Mouse (Mus musculus): ENCODE measurements around the gene Hyal3.

The Hyal3 gene

DNA sequence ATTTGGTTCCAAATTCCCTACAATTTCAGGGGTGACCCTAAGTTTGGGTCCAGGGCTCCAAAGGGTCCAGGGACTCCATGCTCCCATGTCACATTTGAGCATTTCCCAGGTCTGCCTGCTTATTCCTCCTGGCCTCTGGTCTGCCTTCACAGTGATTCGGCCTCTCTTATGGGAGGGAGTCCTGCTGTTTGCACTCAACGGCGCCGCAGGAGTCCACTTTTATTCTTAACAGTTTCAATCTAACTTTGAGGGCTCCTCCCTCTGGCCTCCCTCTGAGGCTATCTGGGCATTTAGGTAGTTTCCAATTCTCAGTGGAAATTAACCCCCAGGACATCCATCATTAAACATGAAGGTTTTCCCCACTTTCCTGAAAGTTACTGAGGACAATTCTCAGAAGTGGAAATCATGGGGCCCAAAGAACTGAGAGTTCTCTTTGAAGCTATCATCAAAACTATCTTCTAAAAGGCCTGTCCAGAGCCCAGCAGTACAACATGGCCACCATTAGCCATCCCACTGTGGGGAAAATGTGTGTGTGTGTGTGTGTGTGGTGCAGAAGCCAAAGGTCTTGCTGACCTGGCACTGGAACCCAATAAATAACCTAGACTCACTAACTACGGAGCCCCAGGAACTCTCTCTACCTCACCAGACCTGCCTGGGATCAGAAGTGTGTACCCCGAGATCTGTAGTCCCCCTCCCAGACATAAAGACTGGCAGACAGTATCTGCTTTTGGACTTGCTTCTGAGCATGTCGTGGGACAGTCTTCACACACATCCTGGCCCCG, 13.9 kb downstream of the Hyal3 start:
- CTCF ChIA-PET = no interaction called here

DNA sequence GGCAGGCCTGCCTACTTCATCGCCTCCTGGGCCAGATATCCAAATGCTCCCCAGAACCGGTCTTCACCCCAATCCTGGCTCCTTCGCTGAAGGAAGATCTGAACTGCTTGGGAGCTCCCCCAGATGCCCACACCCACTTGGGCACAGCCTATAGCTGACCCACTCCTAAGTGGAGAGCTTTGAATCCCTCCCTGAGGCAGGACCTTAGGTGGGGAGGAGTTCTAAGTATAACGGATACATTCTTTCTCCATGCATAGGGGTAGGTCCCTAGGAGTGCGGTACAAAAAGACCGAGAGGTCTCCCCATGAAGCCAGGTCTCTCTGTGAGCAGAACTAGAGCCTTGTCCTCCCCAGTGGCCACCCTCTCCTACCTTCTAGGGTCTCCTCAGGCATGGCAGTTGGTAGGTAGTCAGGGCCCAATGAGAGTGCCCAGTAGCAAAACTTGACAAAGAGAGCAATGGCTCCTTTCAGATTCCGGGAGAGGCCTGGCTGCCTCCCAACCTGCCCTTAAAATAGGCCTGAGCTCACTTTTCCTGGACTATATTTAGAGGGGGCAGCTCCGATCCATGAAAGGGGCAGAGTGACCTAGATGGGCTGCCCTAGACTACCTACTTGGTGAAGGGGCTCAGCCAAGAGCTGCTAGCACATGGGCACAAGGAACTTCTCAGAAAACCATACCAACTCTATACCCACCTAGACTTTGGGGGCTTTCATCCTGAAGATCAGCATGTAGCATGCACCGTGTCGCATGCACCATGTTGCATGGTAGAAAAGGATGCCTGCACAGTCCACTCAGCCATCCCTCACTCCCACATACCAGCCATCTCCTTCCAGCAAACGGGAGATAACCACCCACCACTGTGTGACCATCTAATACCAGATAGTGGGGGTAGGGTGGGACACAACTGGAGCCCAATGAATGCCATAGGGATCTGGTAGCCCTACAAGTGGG, 16.3 kb downstream of the Hyal3 start:
- CTCF ChIA-PET = interaction anchor here (0.7 kb wide), 1 partner anchor 291 kb away, joined by 3 read pairs; the partner anchor contains the start of gene Mon1a

DNA sequence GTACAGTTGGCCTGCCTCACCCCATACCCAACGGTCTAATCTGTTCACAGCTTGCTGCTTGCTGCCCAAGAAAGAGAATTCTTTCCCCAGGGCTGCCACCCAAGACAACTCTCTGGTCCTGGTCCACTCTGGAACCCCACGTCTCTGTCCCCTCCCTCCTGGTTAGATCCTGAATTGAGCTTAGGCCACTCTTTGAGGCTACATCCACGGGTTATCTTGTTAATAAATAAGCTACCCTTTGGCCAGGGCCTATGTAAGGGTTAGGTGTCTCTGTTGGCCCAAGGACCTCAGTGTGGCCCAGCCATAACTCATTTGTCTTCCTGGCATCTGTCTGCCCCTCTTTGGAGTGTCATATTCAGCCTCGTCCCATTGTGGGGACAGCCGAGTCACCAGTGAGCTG, 17.8 kb downstream of the Hyal3 start:
- CTCF ChIA-PET = interaction anchor here (0.5 kb wide), 2 partner anchors 31 to 226 kb away, joined by 4 to 6 read pairs; no protein-coding TSS in a partner anchor

DNA sequence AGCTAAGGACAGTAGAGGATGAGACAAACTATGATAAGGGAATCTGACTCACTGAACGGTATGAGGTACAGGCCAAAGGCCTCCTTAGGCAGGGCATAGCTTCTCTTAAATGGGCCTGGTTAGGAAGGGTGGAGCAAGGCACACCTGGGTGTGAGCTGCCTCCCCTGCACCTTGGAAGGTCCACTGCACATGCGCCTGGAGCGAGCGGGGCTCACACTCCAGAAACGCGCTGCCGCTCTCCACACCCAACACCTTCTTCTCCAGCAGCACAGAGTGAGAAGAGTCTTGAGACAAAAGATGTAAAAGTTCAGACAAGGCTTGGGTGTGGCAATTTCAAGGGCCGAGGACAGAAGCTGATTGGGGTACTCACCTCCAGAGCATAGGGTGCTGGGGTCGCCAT, 18.8 kb downstream of the Hyal3 start:
- CTCF ChIA-PET = interaction anchor here (0.6 kb wide), 1 partner anchor 9 kb away, joined by 3 read pairs; no protein-coding TSS in a partner anchor

DNA sequence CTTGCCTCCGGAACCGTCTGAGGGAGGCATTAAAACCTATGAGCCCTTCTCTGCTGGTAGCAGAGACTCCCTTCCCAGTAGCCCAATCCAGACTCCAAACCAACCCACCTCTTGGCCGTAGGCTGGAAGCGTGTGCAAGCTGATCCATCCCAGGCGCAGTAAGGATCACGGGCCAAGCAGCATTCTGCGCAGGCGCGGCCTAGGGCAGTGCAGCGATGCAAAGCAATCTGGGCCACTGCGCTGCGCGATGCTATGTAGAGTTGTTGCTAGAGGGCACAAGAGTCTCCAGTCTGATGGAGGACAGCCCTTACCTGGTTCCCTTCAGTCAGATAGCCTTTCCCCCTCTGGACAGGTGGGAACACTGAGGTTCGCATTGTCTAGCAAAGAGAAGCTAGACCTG, 19.2 kb downstream of the Hyal3 start:
- CTCF ChIA-PET = interaction anchor here (0.6 kb wide), 1 partner anchor 8 kb away, joined by 3 read pairs; no protein-coding TSS in a partner anchor

DNA sequence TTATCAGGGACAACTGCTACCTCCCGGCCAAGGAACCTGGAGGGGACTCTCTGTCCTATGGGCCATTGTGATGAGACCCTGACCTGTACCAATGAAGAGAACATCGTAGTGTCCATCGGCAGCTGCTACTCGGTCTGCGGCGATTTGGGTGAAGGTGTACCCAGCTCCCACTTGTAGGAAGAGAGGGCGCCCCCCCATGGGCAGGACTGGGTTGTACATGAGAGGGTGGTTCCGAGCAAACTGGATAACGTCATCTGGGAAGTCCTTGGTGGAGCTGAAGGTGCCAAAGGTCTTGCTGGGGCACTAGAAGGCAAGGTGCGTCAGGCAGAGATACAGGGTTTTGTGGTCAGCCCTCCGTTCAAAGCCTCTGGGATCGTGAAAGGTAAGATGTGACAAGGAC, 20.1 kb downstream of the Hyal3 start:
- CTCF ChIA-PET = interaction anchor here (0.6 to 1.1 kb wide), 2 partner anchors 64 to 75 kb away, joined by 3 read pairs; no protein-coding TSS in a partner anchor

DNA sequence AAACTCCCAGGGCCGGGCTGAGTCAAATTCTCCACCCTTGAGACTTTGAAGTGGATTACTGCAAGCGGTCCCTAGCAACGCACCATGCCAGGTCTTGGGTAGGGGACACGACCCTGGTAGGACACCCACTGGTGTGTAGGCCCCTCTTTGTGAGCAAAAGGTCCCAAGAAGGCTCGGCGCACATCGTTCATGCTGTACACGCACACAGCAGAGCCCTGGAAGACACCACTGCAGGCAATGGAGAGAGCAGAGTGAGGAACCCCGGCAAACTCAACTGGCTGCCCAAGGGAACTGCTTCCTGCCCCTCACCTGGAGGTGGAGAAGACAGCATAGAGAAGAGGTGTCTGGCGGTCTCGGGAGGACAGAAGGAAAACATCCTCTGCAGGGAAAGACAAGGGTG, 20.7 kb downstream of the Hyal3 start:
- CTCF ChIA-PET = interaction anchor here (1.1 to 1.7 kb wide), 3 partner anchors 25 to 74 kb away, joined by 3 to 12 read pairs (median 4); no protein-coding TSS in a partner anchor

DNA sequence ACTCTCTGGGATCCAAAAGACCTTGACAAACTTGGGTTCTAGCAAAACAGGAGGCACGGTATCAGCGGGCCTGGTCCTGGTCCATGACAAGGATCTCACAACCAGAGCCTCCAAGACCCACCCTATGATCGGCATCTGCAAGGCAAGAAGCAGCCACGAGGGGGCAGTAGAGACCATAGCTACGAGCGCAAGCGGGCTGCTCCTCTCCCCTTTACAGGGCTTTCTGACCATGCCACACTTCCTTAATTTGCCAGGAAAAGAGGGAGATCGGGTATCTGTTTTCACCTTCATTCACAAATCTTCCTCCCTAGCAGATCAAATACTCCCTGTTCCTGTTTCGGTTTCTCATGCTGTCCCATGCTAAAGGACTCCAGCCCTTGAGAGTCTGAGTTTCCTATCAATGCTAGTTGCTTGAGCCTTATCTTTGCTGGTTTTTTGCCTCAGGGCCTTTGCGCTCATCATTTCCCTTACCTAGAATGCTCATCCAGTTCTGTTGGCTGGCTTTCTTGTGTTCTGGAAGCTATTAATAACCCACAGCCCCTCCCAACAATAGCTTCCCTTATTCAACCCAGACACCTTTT, 21.5 kb downstream of the Hyal3 start:
- CTCF ChIA-PET = interaction anchor here (0.6 to 1.7 kb wide), 7 partner anchors 10 to 75 kb away, joined by 3 to 12 read pairs (median 4); no protein-coding TSS in a partner anchor

DNA sequence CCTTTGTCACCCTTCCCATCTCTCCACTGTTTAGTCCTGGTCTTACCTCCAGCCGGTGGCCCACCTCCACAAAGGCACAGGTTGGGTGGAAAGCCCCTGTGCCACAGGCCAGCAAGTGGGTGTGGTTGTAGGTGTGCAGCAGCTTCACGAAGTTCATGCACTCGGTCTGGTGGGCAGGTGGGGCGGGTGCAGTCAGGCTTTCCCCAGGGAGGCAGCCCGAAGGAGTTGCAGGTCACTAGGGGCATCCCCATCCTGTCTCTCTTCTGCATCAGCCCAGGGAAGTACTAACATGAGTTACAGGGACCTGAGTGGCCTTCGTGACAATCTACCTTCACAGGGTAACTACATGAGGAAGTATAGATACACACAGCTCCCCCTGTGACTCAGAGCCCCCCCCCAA, 22.6 kb downstream of the Hyal3 start:
- CTCF ChIA-PET = interaction anchor here (0.6 to 1.7 kb wide), 3 partner anchors 9 to 74 kb away, joined by 3 to 10 read pairs (median 7); partner anchors contain the start of gene Ifrd2

DNA sequence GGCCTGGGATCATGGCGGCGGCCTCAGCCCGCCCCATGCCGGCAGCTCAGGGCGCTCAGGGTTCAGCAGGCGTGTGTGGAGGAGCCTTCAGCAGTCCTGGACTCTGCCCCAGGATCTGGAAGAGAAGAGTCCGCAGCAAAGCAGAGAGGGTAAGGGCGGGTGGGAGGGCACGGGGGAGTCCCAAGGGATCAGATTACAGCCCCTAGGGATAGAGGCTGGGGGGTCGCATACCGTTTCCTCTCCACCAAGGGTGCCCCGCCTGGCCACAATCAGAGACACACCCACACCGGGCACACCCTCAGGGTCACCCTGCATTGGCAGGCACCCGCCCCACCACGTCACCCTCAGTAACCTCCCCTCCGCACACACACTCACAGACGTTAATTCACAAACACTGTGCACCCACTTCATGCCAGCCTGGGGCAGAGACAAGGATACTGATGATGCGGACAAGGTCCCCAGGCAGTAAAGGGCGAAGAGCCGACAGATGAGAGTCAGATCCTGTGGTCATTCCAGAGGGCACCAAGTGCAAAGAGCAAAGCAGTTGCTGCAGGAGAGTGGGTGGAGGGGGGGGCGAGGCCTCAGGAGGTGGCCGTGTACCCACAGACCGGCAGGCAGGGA, 24.5 kb downstream of the Hyal3 start:
- CTCF ChIA-PET = no interaction called here

DNA sequence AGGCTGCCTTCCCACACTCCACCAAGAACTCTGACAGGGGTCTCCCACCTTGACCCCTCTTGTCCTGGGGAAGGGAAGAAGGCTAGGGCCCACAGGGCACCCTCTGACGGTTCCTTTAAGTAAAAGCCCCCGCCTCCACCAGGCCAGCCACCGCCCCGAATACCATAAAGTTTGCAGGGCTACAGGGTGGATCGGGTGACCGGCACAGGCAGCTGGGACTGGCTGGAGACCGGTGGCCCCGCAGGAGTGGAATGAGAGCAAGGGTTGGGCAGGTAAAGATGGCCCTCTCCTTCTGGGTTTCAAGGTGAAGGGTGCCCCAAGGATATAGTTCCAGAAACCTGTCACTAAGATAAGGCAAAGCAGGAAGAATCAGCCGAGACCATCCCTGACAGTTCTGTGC, 26.0 kb downstream of the Hyal3 start:
- CTCF ChIA-PET = interaction anchor here (0.6 kb wide), 1 partner anchor 321 kb away, joined by 4 read pairs; no protein-coding TSS in a partner anchor

DNA sequence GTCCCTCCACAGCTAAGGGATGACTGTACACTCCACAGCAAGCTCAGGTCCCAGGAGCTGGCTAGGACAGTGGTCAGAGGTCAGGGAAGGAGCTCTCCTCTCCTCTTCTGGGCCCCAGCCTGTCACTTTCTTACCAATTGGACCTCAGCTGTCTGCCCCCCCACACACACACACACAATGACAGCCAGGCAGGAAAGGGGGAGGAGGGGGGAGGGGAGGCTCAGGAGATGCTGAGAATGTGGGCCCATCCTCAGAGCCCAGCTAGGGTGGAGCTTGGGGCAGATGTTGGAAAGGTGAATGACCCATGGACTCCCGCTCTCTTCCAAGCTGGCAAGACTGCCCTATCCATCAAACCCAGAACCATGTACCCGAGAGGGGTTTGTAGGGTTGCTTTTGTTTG, 26.4 kb downstream of the Hyal3 start:
- CTCF ChIA-PET = interaction anchor here (0.6 kb wide), 1 partner anchor 320 kb away, joined by 4 read pairs; no protein-coding TSS in a partner anchor

DNA sequence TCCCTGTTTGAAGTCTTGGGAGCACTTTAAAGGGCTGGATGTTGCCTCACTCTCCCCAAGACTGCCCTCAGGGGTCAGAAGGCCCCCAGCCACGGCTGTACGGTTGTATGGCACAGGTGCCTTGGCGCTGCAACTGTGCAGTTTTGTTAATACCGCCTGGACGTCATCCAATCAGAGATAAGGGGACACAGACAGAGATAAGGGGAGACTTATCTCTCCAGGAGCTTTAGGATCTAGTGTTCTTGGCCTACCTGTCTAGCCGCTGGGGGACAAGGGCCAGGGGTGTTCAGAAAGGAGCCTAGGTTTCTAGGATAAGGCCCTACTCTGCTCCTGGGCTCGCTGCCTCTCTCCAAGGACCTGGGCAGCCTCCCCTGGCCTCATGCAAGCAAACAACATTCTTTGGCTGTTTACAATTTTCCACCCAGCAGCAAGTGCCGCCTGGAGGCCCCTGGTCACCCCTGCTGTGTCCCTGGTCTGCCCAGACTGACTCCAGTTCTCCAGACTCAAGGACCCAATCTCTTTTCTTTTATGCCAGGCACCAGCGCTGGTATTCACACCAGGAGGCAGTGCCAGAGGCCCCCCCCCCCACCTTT, 27.1 kb downstream of the Hyal3 start:
- CTCF ChIA-PET = interaction anchor here (0.5 to 0.7 kb wide), 3 partner anchors 8 to 16 kb away, joined by 3 to 4 read pairs (median 3); no protein-coding TSS in a partner anchor

DNA sequence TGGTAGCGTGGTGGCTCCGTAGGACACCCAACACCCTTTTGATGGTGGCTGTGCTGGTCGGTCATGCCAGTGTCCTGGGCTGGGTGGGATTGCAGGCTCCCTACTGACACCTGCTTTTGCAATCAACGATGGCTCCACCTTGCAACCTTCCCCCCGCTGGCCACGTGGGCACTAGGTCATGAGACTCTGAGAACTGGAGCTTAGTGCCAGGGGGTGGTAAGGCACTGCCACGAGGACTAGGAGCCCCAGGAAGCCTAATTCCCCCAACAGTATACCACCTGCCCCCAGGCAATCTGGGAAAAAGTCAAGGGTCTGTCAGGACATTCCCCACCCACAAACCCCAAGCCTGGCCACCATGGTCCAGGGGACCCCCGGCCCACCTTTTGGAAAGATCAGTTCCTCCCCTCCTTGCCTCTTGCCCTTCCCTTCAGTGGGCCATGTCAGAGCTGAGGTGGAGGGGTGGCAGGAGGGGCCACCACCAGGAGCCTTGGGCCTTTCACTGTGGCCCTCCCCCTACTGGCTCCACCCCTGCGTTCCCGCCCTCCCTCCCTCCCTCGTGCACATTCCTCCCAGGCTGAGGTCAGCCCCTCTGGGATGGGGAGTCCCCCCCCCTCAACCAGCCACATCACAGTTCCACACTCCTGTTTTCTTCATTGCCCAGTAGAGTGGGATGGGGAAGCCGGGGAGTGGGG, 28.3 kb downstream of the Hyal3 start, which contains the start of gene Sema3b:
TSS of gene Sema3b (minus strand) at position 489 of the 692 bp plus-strand sequence.
- CTCF ChIA-PET = interaction anchor here (0.7 kb wide), 2 partner anchors 9 to 17 kb away, joined by 3 to 4 read pairs; no protein-coding TSS in a partner anchor

DNA sequence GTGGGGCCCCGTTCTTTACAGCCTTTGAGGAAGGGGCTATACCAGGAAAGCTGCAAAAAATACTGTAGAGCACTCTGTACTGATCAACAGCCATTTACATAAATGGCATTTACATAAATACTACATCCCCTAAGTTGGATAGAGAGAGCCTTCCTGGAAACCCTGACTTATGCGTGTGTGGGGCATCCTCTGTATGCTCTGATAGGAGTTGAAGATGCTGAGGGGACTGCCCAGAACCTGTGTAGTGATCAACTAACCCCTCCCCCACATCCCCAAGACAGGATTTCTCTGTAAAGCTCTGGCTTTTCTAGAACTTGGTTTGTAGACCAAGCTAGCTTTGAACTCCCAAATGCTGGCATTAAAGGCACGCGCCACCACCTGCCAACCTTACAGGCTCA, 28.8 kb downstream of the Hyal3 start:
- CTCF ChIA-PET = interaction anchor here (0.8 to 1.2 kb wide), 2 partner anchors 17 to 36 kb away, joined by 3 to 14 read pairs; no protein-coding TSS in a partner anchor

DNA sequence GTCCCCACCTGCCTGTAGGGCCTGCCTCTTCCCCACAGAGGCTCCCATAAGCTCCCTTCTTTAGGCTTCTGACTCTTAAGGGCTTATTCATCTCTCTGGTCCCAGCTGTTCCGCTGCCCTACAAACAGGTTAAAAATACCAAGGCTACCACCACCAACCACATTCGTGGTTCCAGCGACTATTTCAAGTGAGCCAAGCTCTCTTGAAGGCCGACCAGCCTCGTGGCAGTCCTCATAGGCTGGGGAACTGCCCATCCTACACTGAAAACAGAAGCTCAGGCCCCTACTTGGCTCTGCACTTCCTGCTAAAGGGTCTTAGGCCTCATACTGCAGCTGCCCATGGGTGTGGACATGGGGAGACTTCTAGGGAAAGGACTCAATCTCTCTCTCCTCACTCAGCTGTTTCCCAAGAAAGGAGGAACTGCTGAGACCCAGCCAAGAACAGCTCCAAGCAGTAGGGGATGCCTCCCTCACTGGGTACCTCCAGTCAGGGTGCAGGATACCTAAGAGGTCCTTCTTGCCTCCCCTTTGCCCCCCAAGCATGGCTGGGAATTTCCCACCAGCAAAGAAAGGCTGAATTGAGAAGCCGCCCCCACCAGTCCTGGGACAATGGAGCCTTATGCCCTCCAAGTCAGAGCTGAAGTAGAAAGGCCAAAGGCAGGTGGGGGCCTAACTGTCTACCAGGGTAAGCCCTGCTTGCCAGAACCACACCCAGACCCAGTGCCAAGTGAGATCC, 31.0 kb downstream of the Hyal3 start:
- CTCF ChIA-PET = interaction anchor here (0.7 to 1.8 kb wide), 4 partner anchors 9 to 66 kb away, joined by 3 to 7 read pairs (median 3); no protein-coding TSS in a partner anchor

DNA sequence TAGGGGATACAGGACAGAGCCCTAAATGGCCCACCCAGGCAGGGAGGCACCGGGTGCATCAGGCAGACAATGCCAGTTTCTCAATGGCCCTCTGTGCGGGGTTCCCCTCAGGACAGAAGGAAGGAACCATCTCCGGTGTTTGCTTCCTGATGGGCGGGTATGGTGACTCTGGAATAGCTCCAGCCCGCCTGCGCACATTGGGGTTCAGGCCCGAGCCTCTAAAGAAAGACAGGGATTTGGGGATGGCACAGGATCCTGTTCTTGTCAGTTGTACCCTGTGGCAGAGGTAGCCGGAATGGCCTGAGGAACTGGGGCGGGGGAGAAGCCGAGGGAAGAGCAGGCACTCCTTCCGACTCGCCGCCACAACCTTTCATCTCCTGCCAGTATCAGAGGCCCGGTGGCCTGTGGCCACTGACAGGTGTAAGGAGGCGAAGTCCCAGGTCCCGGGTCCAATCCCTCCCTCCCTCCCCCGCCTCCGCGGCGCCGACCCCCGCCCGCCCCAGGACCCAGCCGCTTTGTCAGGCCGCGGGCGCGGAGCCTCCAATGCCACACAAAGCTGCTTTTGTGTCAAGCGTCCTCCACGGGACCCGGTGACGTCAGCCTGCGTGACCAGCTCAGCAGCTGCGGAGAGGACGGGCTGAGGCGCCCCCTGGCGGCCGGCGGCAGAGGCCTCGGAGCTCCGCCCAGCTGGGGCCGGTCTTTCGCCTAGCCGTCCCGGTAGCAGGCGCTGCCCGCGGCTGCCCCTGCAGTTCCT, 31.8 kb downstream of the Hyal3 start:
- CTCF ChIA-PET = interaction anchor here (0.7 to 1.8 kb wide), 4 partner anchors 10 to 65 kb away, joined by 3 to 7 read pairs (median 3); no protein-coding TSS in a partner anchor

Measured in spleen, embryonic (tissue).